Mouse (Mus musculus) spleen, adult 10 weeks (tissue): ENCODE results near the gene Ttc14. TPM values are rescaled to one million over a fixed set of nuclear protein-coding genes. Genes with fewer than 3 reads are reported as not detected.

Experiments
- polyA plus RNA-seq: library from polyadenylated mRNA; stranded (reverse); fragments of 350-450 nt; fragmentation: Illumina TruSeq; extraction: RNeasy Lipid Tissue Mini Kit (QIAGEN cat#74804); gene quantifications from one replicate; pipeline ENCODE4 v1.2.3, GENCODE M21; 2015; ENCODE audit warnings: low replicate concordance; ENCODE audit not compliant: insufficient read depth

The Ttc14 gene
- polyA plus RNA-seq, result 131 TPM

DNA sequence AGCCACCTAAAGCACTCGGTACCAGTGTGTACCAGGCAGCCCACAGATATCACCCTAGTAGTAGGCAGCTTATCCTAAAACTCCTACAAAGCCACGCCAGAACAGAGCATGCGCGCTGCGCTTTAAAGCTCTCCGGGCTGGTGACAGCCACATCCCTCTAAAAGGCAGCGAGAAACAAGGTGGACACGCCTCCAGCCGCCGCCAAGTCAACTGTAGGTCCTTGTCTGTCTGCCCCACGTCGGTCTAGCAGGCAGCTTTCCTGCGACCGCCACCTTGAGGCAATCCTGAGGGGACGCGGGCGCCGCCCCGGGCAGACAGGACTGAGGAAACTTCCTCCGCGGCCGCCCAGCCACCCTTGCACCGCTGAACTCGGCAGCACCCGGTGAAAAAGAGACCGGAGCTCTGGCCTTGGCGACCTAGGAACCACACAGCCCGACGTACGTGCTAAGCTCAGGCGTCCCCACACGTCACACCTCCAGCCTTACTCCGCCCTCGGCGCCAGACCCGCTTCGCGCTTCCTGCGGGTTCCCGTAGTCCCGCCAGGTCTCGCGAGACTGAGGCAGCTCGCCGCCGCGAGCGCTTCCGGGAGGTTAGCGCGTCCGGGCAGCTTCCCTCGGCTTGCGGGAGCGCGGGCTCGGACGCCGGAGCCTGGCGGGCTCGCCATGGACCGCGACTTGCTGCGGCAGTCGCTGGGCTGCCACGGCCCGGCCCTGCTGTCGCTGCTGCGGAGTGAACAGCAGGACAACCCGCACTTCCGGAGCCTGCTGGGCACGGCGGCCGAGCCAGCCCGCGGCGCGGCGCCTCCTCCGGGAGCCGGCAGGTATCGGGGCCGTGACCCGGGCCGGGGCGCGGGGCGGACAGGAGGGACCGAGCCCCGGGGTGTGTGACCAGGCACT is at the start of gene Ttc14:
Ttc14 (plus strand) TSS at position 216 of the 896 bp plus-strand sequence.

DNA sequence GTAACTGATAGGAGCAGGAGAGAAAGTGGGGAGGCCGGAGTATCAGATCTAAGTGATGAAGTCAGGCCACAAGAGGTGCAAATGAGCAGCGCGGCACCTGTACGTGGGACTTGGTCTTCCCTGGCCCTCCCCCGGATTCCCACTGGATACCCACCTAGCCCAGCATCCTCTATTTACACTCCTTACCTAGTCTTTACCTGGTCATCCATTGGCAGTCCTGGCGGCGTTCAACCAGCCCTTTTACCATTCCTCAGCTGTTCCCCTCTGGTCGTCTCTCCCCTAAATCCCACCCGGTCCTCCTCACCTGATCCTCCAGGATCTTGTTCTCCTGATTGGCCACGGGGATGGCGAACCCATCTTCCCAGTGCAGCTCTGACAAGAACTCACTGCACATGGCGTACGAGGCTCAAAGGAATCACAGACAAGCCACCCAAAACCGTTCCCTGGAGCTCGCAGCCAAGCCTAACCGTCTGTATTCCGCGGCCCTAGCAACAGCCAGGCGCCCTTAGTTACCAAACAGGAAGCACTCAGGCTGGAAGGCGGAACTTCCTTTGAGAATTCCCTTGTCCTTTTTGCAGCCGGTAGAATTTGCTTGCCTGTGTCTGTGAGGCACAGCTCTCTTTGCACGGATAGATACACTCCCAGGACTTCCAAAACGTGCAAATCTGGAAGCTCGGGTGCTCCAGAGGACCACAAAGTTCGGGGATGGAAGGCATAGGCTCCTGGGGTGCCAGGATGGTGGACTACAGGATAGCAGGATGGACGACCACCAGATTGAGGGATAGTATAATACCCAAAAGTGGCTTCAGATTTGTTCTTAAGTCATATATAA is 44.4 kb downstream of the Ttc14 start, which contains the start of gene Ccdc39:
Ccdc39 (minus strand) TSS at position 510 of the 832 bp plus-strand sequence.

Other genes with a start within 250 kb of the Ttc14 start
- 0.81 TPM for gene Ccdc39, start 44.5 kb downstream of the Ttc14 start, polyA plus RNA-seq
- gene Fxr1, start 220.1 kb downstream of the Ttc14 start, polyA plus RNA-seq, result 121 TPM